Mouse (Mus musculus): ENCODE data around the gene Hoxb8.

GRCm38 (mm10) chr11:96274428-96274827 is 7.3 kb upstream of the Hoxb8 start:
- TF ChIP-seq CTCF (IDR thresholded peaks at IDR 0.05; ENCODE audit: low read depth, low read length) (no peak), POLR2A (IDR thresholded peaks at IDR 0.05; ENCODE audit: insufficient read depth, low read length) (no peak), EP300 (IDR thresholded peaks at IDR 0.05; ENCODE audit: insufficient read depth, low read depth, low read length) (no peak)
